Mouse (Mus musculus): ENCODE results near the gene Smtn. TPM values are rescaled to one million over a fixed set of nuclear protein-coding genes. Genes with fewer than 3 reads are reported as not detected.

The Smtn gene
- polyA plus RNA-seq, 1 experiment, result 12.2 TPM

GRCm38 (mm10) chr11:3492748-3493147 lies 47.7 kb downstream of the Smtn start:
- Histone ChIP-seq H3K4me3 (ENCODE audit: insufficient read depth, low read depth, low read length) (no peak overlapping the region), H3K27ac (replicated peaks; ENCODE audit: low read depth, low read length) (no peak overlapping the region), H3K4me1 (ENCODE audit: control insufficient read depth, insufficient read depth, insufficient read length, low read length) (no peaks in the 10 kb centered on the region)

GRCm38 (mm10) chr11:3489036-3489435 lies 51.4 kb downstream of the Smtn start:
- H3K27ac ChIP-seq (replicated peaks; ENCODE audit: low read depth, low read length), result no peak overlapping the region
- no peaks in the 10 kb centered on the region for H3K4me1 ChIP-seq (ENCODE audit: control insufficient read depth, insufficient read depth, insufficient read length, low read length)
- no peak overlapping the region for H3K4me3 ChIP-seq (ENCODE audit: insufficient read depth, low read depth, low read length)

- Histone ChIP-seq H3K4me3 (ENCODE audit: insufficient read depth, low read depth, low read length) (no peak within 1 kb of the TSS), H3K27ac (replicated peaks; ENCODE audit: low read depth, low read length) (no peak within 1 kb of the TSS), H3K4me1 (ENCODE audit: control insufficient read depth, insufficient read depth, insufficient read length, low read length) (no peaks in the 10 kb centered on the region)
Observed at GRCm38 (mm10) chr11:3487952-3488570, 52.4 kb downstream of the Smtn start, which contains the start of gene Pla2g3. Gene Pla2g3 (plus strand): TSS chr11:3488284.

DNA sequence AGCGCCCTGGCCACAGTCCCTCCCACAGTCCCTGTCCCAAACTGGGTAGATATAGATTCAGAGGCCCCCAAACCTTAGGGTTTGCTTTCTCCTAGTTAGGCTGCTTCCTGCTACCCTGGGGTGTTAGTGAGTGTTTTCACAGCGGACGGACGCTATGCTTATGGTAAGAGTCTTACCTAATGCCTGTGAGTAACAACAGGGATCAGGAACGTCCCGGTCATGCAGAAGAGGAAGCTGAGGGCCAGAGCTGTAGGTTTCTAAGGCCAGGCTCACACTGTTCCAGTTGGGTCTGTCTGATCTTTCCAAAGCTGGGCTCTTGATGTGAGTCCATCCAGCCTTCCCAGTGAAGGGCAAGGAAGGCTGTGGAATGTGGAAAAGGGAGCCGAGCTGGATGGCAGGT lies 54.1 kb downstream of the Smtn start:
- H3K27ac ChIP-seq (replicated peaks; ENCODE audit: low read depth, low read length), result no peak overlapping the region
- no peaks in the 10 kb centered on the region for H3K4me1 ChIP-seq (ENCODE audit: control insufficient read depth, insufficient read depth, insufficient read length, low read length)
- no peak overlapping the region for H3K4me3 ChIP-seq (ENCODE audit: insufficient read depth, low read depth, low read length)

- Histone ChIP-seq H3K4me3 (ENCODE audit: insufficient read depth, low read depth, low read length) (no peak overlapping the region), H3K4me1 (ENCODE audit: control insufficient read depth, insufficient read depth, insufficient read length, low read length) (no peaks in the 10 kb centered on the region), H3K27ac (replicated peaks; ENCODE audit: low read depth, low read length) (no peak overlapping the region)
Observed at GRCm38 (mm10) chr11:3483980-3484642, 56.3 kb downstream of the Smtn start.

DNA sequence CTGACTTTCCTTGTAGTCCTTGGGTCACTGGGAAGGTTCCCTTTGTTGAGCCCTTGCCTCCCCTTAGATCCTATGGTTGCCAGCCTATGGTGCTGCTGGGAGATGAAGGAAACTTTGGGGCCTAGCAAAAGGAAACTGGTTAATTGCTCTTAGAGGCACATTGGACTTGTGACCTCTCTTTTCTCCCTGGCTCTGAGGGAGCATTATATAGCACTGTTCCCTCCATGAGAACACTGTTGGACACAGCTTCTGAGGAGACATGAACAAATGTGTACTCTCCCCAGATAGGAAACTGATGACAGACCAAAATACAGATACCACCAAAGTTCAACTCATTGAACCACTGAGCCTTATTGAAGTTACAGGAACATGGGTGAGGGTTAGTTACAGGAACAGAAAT lies 64.9 kb downstream of the Smtn start:
- no peak overlapping the region for H3K4me3 ChIP-seq (ENCODE audit: insufficient read depth, low read depth, low read length)
- no peak overlapping the region for H3K27ac ChIP-seq (replicated peaks; ENCODE audit: low read depth, low read length)
- no peaks in the 10 kb centered on the region for H3K4me1 ChIP-seq (ENCODE audit: control insufficient read depth, insufficient read depth, insufficient read length, low read length)

GRCm38 (mm10) chr11:3474480-3475115 lies 65.8 kb downstream of the Smtn start:
- H3K4me3 ChIP-seq (ENCODE audit: insufficient read depth, low read depth, low read length), result no peak overlapping the region
- H3K4me1 ChIP-seq (ENCODE audit: control insufficient read depth, insufficient read depth, insufficient read length, low read length), result no peaks in the 10 kb centered on the region
- H3K27ac ChIP-seq (replicated peaks; ENCODE audit: low read depth, low read length), result no peak overlapping the region

DNA sequence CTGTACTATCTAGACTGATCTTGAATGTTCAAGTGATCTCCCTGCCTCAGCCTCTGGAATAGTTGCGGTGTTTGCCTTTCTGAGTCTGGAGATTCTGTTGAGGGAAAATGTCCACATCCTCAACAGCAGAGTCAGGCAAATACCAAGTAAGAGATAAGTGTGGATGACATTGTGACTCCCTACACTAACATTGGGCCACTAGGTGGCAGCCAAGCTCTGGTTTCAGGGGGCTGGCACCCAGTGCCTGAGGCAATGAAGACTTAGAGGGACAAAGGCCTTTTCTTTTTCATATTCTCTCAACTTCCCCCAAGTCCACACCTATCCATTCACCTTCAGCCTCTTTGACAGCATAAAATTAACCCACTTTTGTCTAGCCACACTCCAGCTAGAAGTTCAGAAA lies 67.9 kb downstream of the Smtn start:
- Histone ChIP-seq H3K4me1 (ENCODE audit: control insufficient read depth, insufficient read depth, insufficient read length, low read length) (no peaks in the 10 kb centered on the region), H3K27ac (replicated peaks; ENCODE audit: low read depth, low read length) (no peak overlapping the region), H3K4me3 (ENCODE audit: insufficient read depth, low read depth, low read length) (no peak overlapping the region)

DNA sequence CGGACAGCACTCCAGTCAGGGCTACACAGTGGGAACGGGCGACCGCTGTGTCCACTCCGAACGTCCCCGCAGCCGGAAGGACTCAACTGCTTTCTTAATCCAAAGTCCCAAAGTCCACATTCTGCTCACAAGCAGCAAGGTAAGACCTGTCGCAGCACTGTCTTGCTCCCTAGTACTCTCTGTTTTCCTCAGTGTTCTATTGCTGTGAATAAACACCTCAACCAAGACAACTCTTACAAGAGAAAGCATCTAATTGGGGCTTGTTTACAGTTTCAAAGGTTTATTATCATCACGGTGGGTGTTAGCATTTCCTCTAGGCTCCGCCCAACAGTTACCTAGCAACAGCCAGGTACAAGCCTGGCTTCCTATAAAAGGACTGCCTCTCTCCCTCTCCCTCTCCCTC lies 69.0 kb downstream of the Smtn start:
- H3K4me1 ChIP-seq (ENCODE audit: control insufficient read depth, insufficient read depth, insufficient read length, low read length), result no peaks in the 10 kb centered on the region
- H3K4me3 ChIP-seq (ENCODE audit: insufficient read depth, low read depth, low read length), result no peak overlapping the region
- no peak overlapping the region for H3K27ac ChIP-seq (replicated peaks; ENCODE audit: low read depth, low read length)

Other genes starting within 250 kb of the Smtn start
- gene Pik3ip1, start 210.2 kb downstream of the Smtn start, polyA plus RNA-seq (2012; ENCODE audit: insufficient read depth, insufficient read length, missing spikeins), result 1.4 and 3.8 TPM in 2 replicates
- 9.6 and 13.9 TPM in 2 replicates for gene Limk2, start 131.4 kb downstream of the Smtn start, polyA plus RNA-seq (2012; ENCODE audit: insufficient read depth, insufficient read length, missing spikeins)
- 15.9 and 17.6 TPM in 2 replicates for gene Rnf185, start 88.2 kb downstream of the Smtn start, polyA plus RNA-seq (2012; ENCODE audit: insufficient read depth, insufficient read length, missing spikeins)
- not detected in 2 replicates for gene Pla2g3, start 52.3 kb downstream of the Smtn start, polyA plus RNA-seq (2012; ENCODE audit: insufficient read depth, insufficient read length, missing spikeins)
- not detected in 2 replicates for gene Inpp5j, start 35.8 kb downstream of the Smtn start, polyA plus RNA-seq (2012; ENCODE audit: insufficient read depth, insufficient read length, missing spikeins)
- gene Selenom, start 25.9 kb downstream of the Smtn start, polyA plus RNA-seq (2012; ENCODE audit: insufficient read depth, insufficient read length, missing spikeins), result 15.9 and 19.1 TPM in 2 replicates
- gene Morc2a, start 108.6 kb upstream of the Smtn start, polyA plus RNA-seq (2012; ENCODE audit: insufficient read depth, insufficient read length, missing spikeins), result 5.7 and 7.9 TPM in 2 replicates